Mouse (Mus musculus) intestine, embryonic 16.5 days (tissue): ENCODE measurements around the gene Gm4340. TPM values are rescaled to one million over a fixed set of nuclear protein-coding genes. Genes with fewer than 3 reads are reported as not detected.
"Not testable (repeated sequence)": the region's sequence is repeated elsewhere in the genome, so short reads cannot be mapped to it uniquely, and the experiment has no call there.

Experiments used
- ATAC-seq: fragments of 200-750 bp; cut with Nextera tagmentation; 2 replicates; pipeline ENCODE4 v1.8.0; 2017; ENCODE audit warnings: moderate TSS enrichment, moderate library complexity
- H3K27ac ChIP-seq: fragments of 300-500 bp; sonication (generic); 2 replicates; pipeline ENCODE4 v1.5.1; 2014; ENCODE audit warnings: mild to moderate bottlenecking, low read length
- H3K27me3 ChIP-seq: fragments of 300-500 bp; sonication (generic); replicated peaks from 2 replicates; pipeline ENCODE4 v1.6.1; 2014; ENCODE audit warnings: low read length, control low read depth, mixed read lengths; ENCODE audit not compliant: control insufficient read depth, insufficient read depth
- H3K36me3 ChIP-seq: fragments of 300-500 bp; sonication (generic); 2 replicates; pipeline ENCODE4 v1.6.1; 2014; ENCODE audit warnings: low read length, control low read depth; ENCODE audit not compliant: control insufficient read depth, insufficient read depth
- H3K4me1 ChIP-seq: fragments of 300-500 bp; sonication (generic); 2 replicates; pipeline ENCODE4 v1.6.1; 2014; ENCODE audit warnings: low read length, control low read depth, mixed read lengths; ENCODE audit not compliant: control insufficient read depth, insufficient read depth
- H3K4me2 ChIP-seq: fragments of 300-500 bp; sonication (generic); 2 replicates; pipeline ENCODE4 v1.6.1; 2014; ENCODE audit warnings: low read depth, low read length, control low read depth
- H3K4me3 ChIP-seq: fragments of 300-500 bp; sonication (generic); 2 replicates; pipeline ENCODE4 v1.5.1; 2014; ENCODE audit warnings: mild to moderate bottlenecking, low read length
- H3K9ac ChIP-seq: fragments of 300-500 bp; sonication (generic); 2 replicates; pipeline ENCODE4 v1.6.1; 2014; ENCODE audit warnings: low read depth, low read length
- H3K9me3 ChIP-seq: fragments of 300-500 bp; sonication (generic); 2 replicates; pipeline ENCODE4 v1.6.1; 2016; ENCODE audit warnings: low read length, control low read depth; ENCODE audit not compliant: control insufficient read depth
- WGBS: fragments of 180-500 bp; shearing (Covaris S2); extraction: QIAGEN DNeasy Blood & Tissue Kit; methylation state at CpG from one replicate; pipeline ENCODE4 v1.1.7; 2014; 5-methylcytosine and 5-hydroxymethylcytosine counted together
- polyA plus RNA-seq: library from polyadenylated mRNA; unstranded; fragments of >200 nt; fragmentation: Nextera tagmentation; extraction: Ambion mirVana; gene quantifications from 2 replicates; pipeline ENCODE4 v1.2.1, GENCODE M21; 2015

Gm4340 gene
- polyA plus RNA-seq = not detected in 2 replicates

DNA sequence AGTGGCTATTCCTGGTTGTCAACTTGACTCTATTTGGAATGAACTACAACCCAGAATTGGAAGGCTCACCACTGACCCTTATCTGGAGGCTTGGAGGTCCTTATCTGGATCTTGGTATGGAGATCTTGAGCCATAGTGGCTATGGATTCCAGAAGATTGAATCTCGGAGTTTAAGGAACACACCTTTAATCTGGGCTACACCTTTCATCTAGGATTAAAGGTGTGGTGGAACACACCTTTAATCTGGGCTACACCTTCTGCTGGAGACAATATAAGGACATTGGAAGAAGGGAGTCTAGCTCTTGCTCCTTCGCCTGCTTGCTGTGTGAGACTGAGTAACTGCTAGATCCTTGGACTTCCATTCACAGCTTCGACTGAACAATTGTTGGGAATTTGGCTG lies at the start of gene Gm4340:
TSS of gene Gm4340 (plus strand) at position 301 of the 400 bp plus-strand sequence.
- not testable (repeated sequence) for H3K36me3 ChIP-seq, H3K27ac ChIP-seq, H3K4me1 ChIP-seq, H3K4me3 ChIP-seq, H3K4me2 ChIP-seq, H3K9ac ChIP-seq, H3K27me3 ChIP-seq, ATAC-seq, H3K9me3 ChIP-seq
- WGBS = no CpG with 5 or more reads among the region's 3 CpGs

DNA sequence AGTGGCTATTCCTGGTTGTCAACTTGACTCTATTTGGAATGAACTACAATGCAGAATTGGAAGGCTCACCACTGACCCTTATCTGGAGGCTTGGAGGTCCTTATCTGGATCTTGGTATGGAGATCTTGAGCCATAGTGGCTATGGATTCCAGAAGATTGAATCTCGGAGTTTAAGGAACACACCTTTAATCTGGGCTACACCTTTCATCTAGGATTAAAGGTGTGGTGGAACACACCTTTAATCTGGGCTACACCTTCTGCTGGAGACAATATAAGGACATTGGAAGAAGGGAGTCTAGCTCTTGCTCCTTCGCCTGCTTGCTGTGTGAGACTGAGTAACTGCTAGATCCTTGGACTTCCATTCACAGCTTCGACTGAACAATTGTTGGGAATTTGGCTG lies 42.6 kb upstream of the Gm4340 start, which contains the start of gene Gm6763:
TSS of gene Gm6763 (plus strand) at position 301 of the 400 bp plus-strand sequence.
- not testable (repeated sequence) for H3K27me3 ChIP-seq, H3K4me3 ChIP-seq, H3K4me2 ChIP-seq, ATAC-seq, H3K9me3 ChIP-seq, H3K27ac ChIP-seq, H3K36me3 ChIP-seq, H3K9ac ChIP-seq, H3K4me1 ChIP-seq
- WGBS = no CpG with 5 or more reads among the region's 3 CpGs

DNA sequence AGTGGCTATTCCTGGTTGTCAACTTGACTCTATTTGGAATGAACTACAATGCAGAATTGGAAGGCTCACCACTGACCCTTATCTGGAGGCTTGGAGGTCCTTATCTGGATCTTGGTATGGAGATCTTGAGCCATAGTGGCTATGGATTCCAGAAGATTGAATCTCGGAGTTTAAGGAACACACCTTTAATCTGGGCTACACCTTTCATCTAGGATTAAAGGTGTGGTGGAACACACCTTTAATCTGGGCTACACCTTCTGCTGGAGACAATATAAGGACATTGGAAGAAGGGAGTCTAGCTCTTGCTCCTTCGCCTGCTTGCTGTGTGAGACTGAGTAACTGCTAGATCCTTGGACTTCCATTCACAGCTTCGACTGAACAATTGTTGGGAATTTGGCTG lies 34.1 kb upstream of the Gm4340 start, which contains the start of gene Gm8764:
TSS of gene Gm8764 (plus strand) at position 301 of the 400 bp plus-strand sequence.
- H3K9me3 ChIP-seq, H3K27ac ChIP-seq, H3K27me3 ChIP-seq, H3K4me1 ChIP-seq, H3K9ac ChIP-seq, H3K4me2 ChIP-seq, H3K4me3 ChIP-seq, H3K36me3 ChIP-seq, ATAC-seq: not testable (repeated sequence)
- no CpG with 5 or more reads among the region's 3 CpGs for WGBS

DNA sequence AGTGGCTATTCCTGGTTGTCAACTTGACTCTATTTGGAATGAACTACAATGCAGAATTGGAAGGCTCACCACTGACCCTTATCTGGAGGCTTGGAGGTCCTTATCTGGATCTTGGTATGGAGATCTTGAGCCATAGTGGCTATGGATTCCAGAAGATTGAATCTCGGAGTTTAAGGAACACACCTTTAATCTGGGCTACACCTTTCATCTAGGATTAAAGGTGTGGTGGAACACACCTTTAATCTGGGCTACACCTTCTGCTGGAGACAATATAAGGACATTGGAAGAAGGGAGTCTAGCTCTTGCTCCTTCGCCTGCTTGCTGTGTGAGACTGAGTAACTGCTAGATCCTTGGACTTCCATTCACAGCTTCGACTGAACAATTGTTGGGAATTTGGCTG lies 25.6 kb upstream of the Gm4340 start, which contains the start of gene Gm21304:
TSS of gene Gm21304 (plus strand) at position 301 of the 400 bp plus-strand sequence.
- H3K4me2 ChIP-seq, H3K9ac ChIP-seq, ATAC-seq, H3K27me3 ChIP-seq, H3K27ac ChIP-seq, H3K4me3 ChIP-seq, H3K9me3 ChIP-seq, H3K36me3 ChIP-seq, H3K4me1 ChIP-seq: not testable (repeated sequence)
- no CpG with 5 or more reads among the region's 3 CpGs for WGBS

DNA sequence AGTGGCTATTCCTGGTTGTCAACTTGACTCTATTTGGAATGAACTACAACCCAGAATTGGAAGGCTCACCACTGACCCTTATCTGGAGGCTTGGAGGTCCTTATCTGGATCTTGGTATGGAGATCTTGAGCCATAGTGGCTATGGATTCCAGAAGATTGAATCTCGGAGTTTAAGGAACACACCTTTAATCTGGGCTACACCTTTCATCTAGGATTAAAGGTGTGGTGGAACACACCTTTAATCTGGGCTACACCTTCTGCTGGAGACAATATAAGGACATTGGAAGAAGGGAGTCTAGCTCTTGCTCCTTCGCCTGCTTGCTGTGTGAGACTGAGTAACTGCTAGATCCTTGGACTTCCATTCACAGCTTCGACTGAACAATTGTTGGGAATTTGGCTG lies 17.1 kb upstream of the Gm4340 start, which contains the start of gene Gm21312:
TSS of gene Gm21312 (plus strand) at position 301 of the 400 bp plus-strand sequence.
- WGBS = no CpG with 5 or more reads among the region's 3 CpGs
- H3K4me2 ChIP-seq, H3K9me3 ChIP-seq, H3K27ac ChIP-seq, H3K27me3 ChIP-seq, H3K4me1 ChIP-seq, H3K9ac ChIP-seq, H3K4me3 ChIP-seq, ATAC-seq, H3K36me3 ChIP-seq: not testable (repeated sequence)

DNA sequence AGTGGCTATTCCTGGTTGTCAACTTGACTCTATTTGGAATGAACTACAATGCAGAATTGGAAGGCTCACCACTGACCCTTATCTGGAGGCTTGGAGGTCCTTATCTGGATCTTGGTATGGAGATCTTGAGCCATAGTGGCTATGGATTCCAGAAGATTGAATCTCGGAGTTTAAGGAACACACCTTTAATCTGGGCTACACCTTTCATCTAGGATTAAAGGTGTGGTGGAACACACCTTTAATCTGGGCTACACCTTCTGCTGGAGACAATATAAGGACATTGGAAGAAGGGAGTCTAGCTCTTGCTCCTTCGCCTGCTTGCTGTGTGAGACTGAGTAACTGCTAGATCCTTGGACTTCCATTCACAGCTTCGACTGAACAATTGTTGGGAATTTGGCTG lies 8.6 kb upstream of the Gm4340 start, which contains the start of gene Gm20765:
TSS of gene Gm20765 (plus strand) at position 301 of the 400 bp plus-strand sequence.
- H3K4me1 ChIP-seq, ATAC-seq, H3K36me3 ChIP-seq, H3K9ac ChIP-seq, H3K9me3 ChIP-seq, H3K4me3 ChIP-seq, H3K27me3 ChIP-seq, H3K27ac ChIP-seq, H3K4me2 ChIP-seq: not testable (repeated sequence)
- WGBS = no CpG with 5 or more reads among the region's 3 CpGs

DNA sequence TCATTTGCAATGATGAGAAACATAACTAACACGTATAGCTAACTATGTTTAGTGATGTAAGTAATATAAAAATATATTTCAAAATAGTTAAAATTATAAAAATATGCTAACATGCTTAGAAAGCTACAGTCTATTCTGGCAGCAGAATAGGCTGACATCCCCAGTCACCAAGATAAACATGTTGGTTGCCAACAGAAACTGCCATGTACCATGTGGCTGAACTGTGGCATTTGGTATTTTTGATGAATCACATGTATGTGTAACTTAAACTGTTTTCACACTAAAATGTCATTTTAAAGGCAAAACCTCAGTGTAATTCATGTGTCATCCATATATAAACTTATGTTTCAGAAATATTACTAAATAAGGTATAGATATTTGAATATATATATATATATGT lies 15.8 kb downstream of the Gm4340 start:
- H3K4me3 ChIP-seq = no peak overlapping the region
- no peaks in the 10 kb centered on the region for H3K4me1 ChIP-seq
- no peaks in the 10 kb centered on the region for H3K36me3 ChIP-seq
- no peak overlapping the region for H3K4me2 ChIP-seq
- 78% methylated on average over 1 of the region's 1 CpGs for WGBS
- no peak overlapping the region for H3K9ac ChIP-seq
- no peak overlapping the region for H3K27ac ChIP-seq
- H3K9me3 ChIP-seq = no peaks in the 10 kb centered on the region
- H3K27me3 ChIP-seq = no peaks in the 10 kb centered on the region
- no peak for ATAC-seq

DNA sequence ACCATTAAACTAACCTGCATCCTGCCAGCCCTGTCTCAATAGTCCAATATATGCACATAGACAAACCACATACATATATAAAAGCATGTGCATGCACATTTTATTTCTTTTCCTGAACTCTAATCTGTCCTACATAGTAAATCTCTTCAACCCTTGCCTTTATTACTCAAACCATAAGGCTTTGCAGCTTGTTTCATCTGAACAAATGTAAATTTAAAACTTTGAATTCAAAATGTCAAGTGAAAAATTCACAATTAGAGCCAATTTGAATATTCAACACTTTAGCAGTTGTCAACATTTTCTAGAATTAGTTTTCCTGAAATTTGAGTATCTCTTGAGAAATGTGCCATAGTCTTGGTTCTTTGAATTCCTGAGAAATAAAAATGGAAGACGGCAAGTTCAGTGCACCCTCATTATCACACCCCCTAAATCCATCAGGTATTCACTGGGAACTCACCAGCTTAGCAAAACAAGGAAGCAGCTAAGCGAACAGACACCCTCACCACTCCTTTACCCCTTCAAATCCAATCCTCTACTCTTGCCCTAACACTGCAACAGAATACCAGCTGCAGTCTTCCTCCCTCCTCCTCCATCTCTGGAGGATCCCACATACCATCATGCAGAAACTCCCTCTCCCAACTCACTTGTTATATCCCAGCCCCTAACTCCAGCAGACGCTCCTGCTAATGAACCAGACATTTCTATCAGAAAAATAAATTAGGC lies 16.6 kb downstream of the Gm4340 start:
- no peaks in the 10 kb centered on the region for H3K4me1 ChIP-seq

DNA sequence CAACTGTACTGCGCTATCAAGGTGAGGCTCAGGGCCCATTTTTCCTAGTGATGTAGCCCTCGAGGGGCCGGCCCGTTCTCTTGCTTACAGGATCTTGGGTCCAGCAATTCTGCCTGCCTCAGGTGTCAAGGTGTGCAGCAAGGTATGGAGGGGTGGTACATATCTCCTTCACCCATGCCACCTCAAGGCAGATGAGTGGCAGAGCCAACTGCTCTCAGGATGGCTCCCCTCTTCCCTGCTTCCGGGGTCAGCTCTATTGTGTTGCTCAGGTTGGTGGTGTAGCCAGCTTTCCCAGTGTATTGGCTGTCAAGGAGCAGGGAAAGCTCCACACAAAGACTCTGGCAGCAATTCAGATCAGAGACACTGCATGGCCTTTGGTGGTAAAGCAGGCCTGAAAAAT lies 20.7 kb downstream of the Gm4340 start:
- WGBS = 96% methylated on average over 5 of the region's 5 CpGs
- H3K27ac ChIP-seq = no peak overlapping the region
- H3K36me3 ChIP-seq = no peaks in the 10 kb centered on the region
- no peak for ATAC-seq
- no peak overlapping the region for H3K4me2 ChIP-seq
- H3K9ac ChIP-seq = no peak overlapping the region
- H3K9me3 ChIP-seq = no peaks in the 10 kb centered on the region
- no peak overlapping the region for H3K4me3 ChIP-seq
- H3K27me3 ChIP-seq = no peaks in the 10 kb centered on the region
- no peaks in the 10 kb centered on the region for H3K4me1 ChIP-seq

More for the DNA sequence above, 16.6 kb downstream of the Gm4340 start:
- Histone ChIP-seq H3K27ac (no peak overlapping the region), H3K4me2 (no peak overlapping the region), H3K36me3 (no peaks in the 10 kb centered on the region), H3K9me3 (no peaks in the 10 kb centered on the region), H3K27me3 (no peaks in the 10 kb centered on the region), H3K4me3 (no peak overlapping the region), H3K9ac (no peak overlapping the region)
- 75% methylated on average over 3 of the region's 3 CpGs for WGBS
- ATAC-seq = no peak
